Mouse (Mus musculus) liver, postnatal 0 days (tissue): ENCODE results near the gene Cyp3a41b. TPM values are rescaled to one million over a fixed set of nuclear protein-coding genes. Genes with fewer than 3 reads are reported as not detected.
"Not testable (repeated sequence)": the region's sequence is repeated elsewhere in the genome, so short reads cannot be mapped to it uniquely, and the experiment has no call there.

Experiments
- ATAC-seq: fragments of 200-750 bp; cut with Nextera tagmentation; 2 replicates; pipeline ENCODE4 v1.8.0; 2017; ENCODE audit warnings: mild to moderate bottlenecking, moderate library complexity
- DNase-seq: peaks from one replicate; pipeline ENCODE4 v3.0.0-alpha.2; 2016
- H3K27ac ChIP-seq: fragments of 300-500 bp; sonication (generic); 2 replicates; pipeline ENCODE4 v1.5.1; 2014; ENCODE audit warnings: antibody characterized with exemption, moderate library complexity, mild to moderate bottlenecking, low read depth
- H3K27me3 ChIP-seq: fragments of 300-500 bp; sonication (generic); 2 replicates; pipeline ENCODE4 v1.6.1; 2014; ENCODE audit warnings: low read length, control low read depth, mixed read lengths; ENCODE audit not compliant: insufficient read depth
- H3K36me3 ChIP-seq: fragments of 300-500 bp; sonication (generic); replicated peaks from 2 replicates; pipeline ENCODE4 v1.6.1; 2014; ENCODE audit warnings: mild to moderate bottlenecking, control low read depth, low read length, moderate library complexity, mixed read lengths; ENCODE audit not compliant: insufficient read depth
- H3K4me1 ChIP-seq: fragments of 300-500 bp; sonication (generic); 2 replicates; pipeline ENCODE4 v1.6.1; 2014; ENCODE audit warnings: antibody characterized with exemption, mild to moderate bottlenecking, control low read depth; ENCODE audit not compliant: insufficient read depth
- H3K4me2 ChIP-seq: fragments of 300-500 bp; sonication (generic); 2 replicates; pipeline ENCODE4 v1.6.1; 2014; ENCODE audit warnings: low read depth, mild to moderate bottlenecking, low read length, moderate library complexity, mixed read lengths
- H3K4me3 ChIP-seq: fragments of 300-500 bp; sonication (generic); 2 replicates; pipeline ENCODE4 v1.5.1; 2014; ENCODE audit warnings: low read depth, low read length
- H3K9ac ChIP-seq: fragments of 300-500 bp; sonication (generic); replicated peaks from 2 replicates; pipeline ENCODE4 v1.6.1; 2014; ENCODE audit warnings: mild to moderate bottlenecking, moderate library complexity
- H3K9me3 ChIP-seq: fragments of 300-500 bp; sonication (generic); 2 replicates; pipeline ENCODE4 v1.6.1; 2016; ENCODE audit warnings: mild to moderate bottlenecking, control low read depth, low read length, mixed read lengths
- CTCF ChIP-seq: sonication (generic); IDR thresholded peaks from 2 replicates; pipeline ENCODE4 v1.5.1; 2016; ENCODE audit warnings: antibody characterized with exemption, low read depth
- WGBS: fragments of 180-500 bp; shearing (Covaris S2); extraction: QIAGEN DNeasy Blood & Tissue Kit; methylation state at CpG from one replicate; pipeline ENCODE4 v1.1.7; 2014; ENCODE audit not compliant: insufficient replicate concordance; 5-methylcytosine and 5-hydroxymethylcytosine counted together
- polyA plus RNA-seq: library from polyadenylated mRNA; unstranded; fragments of >200 nt; fragmentation: Nextera tagmentation; extraction: Ambion mirVana; gene quantifications from 2 replicates; pipeline ENCODE4 v1.2.1, GENCODE M21; 2015

Cyp3a41b gene
- polyA plus RNA-seq, result 0.96 and 2.0 TPM in 2 replicates

DNA sequence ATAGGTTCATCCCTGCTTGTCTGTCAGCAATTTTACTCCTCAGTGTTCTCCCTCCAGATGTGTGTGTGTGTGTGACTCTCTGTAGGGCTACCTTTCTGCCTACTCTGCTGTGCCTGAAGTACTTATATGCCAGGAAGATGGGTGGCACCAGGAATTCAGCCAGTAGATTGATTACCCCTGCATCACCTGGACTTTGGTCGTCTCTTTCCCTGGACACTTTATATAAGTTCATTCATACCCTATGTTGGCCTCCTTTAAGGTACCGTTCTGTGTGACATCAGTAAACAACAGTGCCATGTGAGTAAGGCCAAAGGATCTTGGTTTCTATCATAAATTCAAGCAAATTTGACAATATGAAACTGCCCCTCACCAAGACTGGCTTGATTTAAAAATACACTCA lies at the start of gene Cyp3a41b:
Gene Cyp3a41b, minus strand, starts transcription at position 101 of the 400 bp plus-strand sequence.
- not testable (repeated sequence) for H3K4me2 ChIP-seq, H3K9ac ChIP-seq, H3K36me3 ChIP-seq, H3K4me3 ChIP-seq, H3K4me1 ChIP-seq, DNase-seq, H3K9me3 ChIP-seq, H3K27me3 ChIP-seq, H3K27ac ChIP-seq
- ATAC-seq, result peak; percentile 25; the same call in 1 of the 2 replicates
- 47% methylated on average over 1 of the region's 2 CpGs for WGBS

DNA sequence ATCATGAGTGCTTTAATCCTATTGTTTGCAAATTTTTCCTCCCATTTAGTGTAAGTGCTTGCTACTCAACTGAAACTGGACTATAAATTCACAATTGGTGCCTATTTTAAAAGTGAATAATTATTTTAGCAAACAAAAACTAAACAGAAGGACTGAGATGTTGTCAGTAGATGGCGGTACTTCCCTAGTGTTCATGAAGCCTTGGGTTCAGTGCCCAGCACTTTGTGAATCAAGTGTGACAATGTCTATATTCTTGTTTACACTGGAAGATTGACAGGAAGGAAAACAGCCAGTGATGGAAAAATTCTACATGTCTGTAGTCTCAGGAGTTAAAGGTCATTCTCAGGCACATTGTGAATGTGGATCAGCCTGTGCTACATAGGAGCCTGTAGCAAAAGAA lies 47.8 kb upstream of the Cyp3a41b start:
- not testable (repeated sequence) for H3K27me3 ChIP-seq, H3K4me2 ChIP-seq, DNase-seq, H3K9me3 ChIP-seq, H3K36me3 ChIP-seq, H3K4me1 ChIP-seq, H3K27ac ChIP-seq, H3K9ac ChIP-seq, H3K4me3 ChIP-seq, ATAC-seq
- 79% methylated on average over 1 of the region's 1 CpGs for WGBS
- TF ChIP-seq CTCF, result peak; percentile 20

GRCm38 (mm10) chr5:145604891-145605290 lies 20.4 kb upstream of the Cyp3a41b start:
- H3K36me3 ChIP-seq, H3K27ac ChIP-seq, H3K4me3 ChIP-seq, H3K9ac ChIP-seq, H3K27me3 ChIP-seq, H3K9me3 ChIP-seq, DNase-seq, H3K4me2 ChIP-seq, ATAC-seq, H3K4me1 ChIP-seq: not testable (repeated sequence)
- 88% methylated on average over 1 of the region's 1 CpGs for WGBS

DNA sequence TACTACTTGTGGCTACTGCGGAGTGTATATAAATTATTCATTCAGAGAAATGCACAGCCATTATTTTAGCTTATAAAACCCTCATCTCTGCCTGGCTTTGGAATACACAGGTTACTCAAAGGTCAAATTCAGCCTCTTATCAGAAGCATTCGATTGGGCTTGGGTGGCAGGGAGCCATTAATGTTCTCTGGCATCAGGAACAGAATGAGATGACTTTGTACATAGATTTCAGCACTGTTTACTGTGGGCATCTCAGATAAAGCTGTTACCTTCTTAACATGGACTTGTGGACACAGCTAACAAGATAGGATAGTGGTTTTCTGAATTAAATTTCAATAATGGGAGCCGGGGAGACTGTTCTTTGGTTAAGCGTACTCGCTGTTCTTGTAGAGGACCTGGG lies 13.3 kb upstream of the Cyp3a41b start:
- ATAC-seq, result peak; percentile 74
- DNase-seq, H3K36me3 ChIP-seq, H3K27me3 ChIP-seq, H3K9ac ChIP-seq, H3K9me3 ChIP-seq, H3K27ac ChIP-seq, H3K4me2 ChIP-seq, H3K4me3 ChIP-seq, H3K4me1 ChIP-seq: not testable (repeated sequence)
- 69% methylated on average over 5 of the region's 5 CpGs for WGBS

GRCm38 (mm10) chr5:145577321-145577720 lies 7.2 kb downstream of the Cyp3a41b start:
- not testable (repeated sequence) for DNase-seq

GRCm38 (mm10) chr5:145575660-145576059 lies 8.9 kb downstream of the Cyp3a41b start:
- H3K4me1 ChIP-seq, DNase-seq, H3K27me3 ChIP-seq: not testable (repeated sequence)

More at GRCm38 (mm10) chr5:145577321-145577720, 7.2 kb downstream of the Cyp3a41b start:
- H3K36me3 ChIP-seq, H3K27ac ChIP-seq, H3K4me3 ChIP-seq, ATAC-seq, H3K9me3 ChIP-seq, H3K9ac ChIP-seq, H3K27me3 ChIP-seq, H3K4me2 ChIP-seq, H3K4me1 ChIP-seq: not testable (repeated sequence)
- WGBS, result 58% methylated on average over 1 of the region's 1 CpGs

DNA sequence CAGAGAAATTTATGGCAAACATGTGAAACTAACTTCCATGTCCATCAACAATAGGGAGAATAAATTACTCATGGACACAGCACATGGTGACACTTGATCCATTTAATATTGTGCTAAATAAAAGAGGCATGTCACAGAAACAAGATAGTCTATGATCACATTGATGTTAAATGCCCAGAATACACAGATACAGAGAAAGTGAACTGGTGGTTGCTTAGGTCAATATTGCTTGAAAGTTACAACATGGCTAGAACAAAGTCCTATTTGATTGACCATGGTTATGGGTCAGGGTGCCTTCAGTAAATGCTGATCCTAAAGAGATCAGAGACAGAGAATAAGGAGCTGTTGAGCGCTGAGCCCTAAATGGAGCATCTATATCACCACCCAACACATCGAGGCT lies 12.6 kb downstream of the Cyp3a41b start:
- 64% methylated on average over 2 of the region's 2 CpGs for WGBS
- not testable (repeated sequence) for H3K27ac ChIP-seq, H3K4me1 ChIP-seq, H3K4me3 ChIP-seq, H3K4me2 ChIP-seq, DNase-seq, H3K27me3 ChIP-seq, H3K9ac ChIP-seq, H3K9me3 ChIP-seq, H3K36me3 ChIP-seq
- ATAC-seq, result peak; percentile 73

More at GRCm38 (mm10) chr5:145575660-145576059, 8.9 kb downstream of the Cyp3a41b start:
- WGBS, result 78% methylated on average over 4 of the region's 4 CpGs
- not testable (repeated sequence) for H3K9ac ChIP-seq, H3K36me3 ChIP-seq, H3K4me3 ChIP-seq, H3K4me2 ChIP-seq, ATAC-seq, H3K27ac ChIP-seq, H3K9me3 ChIP-seq

Other genes starting within 250 kb of the Cyp3a41b start
- 1.0 and 1.2 TPM in 2 replicates for gene Cyp3a57, start 239.5 kb downstream of the Cyp3a41b start, polyA plus RNA-seq
- 36.6 and 36.8 TPM in 2 replicates for gene Cyp3a16, start 115.0 kb downstream of the Cyp3a41b start, polyA plus RNA-seq
- gene Cyp3a41a, start 135.4 kb upstream of the Cyp3a41b start, polyA plus RNA-seq, result 188 and 236 TPM in 2 replicates
- 143 and 144 TPM in 2 replicates for gene Cyp3a44, start 221.1 kb upstream of the Cyp3a41b start, polyA plus RNA-seq